Comparison of ENCODE assay signal across 13 mouse cellular contexts in the genomic region with DNA sequence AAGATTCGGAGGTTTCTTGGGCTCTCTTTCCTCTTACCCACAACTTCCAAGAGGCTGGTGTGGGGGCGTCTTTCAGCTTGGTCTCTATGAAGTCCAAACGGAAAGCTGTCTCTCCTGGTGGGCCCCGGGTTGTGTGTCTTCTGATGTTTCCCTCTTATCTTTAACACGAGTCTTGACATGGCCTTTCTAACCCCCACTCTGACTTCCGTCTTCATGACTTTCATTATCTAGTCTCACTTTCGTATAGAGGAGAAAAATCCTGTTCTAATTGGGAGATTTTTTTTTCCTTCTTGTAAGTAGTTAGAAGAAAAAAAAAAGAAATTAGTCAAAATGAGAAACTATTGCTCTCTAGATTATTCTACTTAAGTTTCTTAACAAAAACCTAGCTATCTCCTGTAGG. TPM values are rescaled to one million over a fixed set of nuclear protein-coding genes. Genes with fewer than 3 reads are reported as not detected.
A peak's percentile ranks its signal among the peaks of the same experiment; 100 is the strongest.
DNase-seq lines count a peak whose midpoint lies in the region; ATAC-seq lines count a peak whose summit lies in the region.
"Had no signal": no experiment of that assay in that cellular context is flagged by ENCODE, and none has a peak within 500 bp of the region (broad histone marks: within the 10 kb centered on the region; RNA-seq: fewer than 3 reads in every experiment).

No protein-coding gene starts in this region.

- DNase-seq in adrenal gland, postnatal 10 days: peak; percentile 10
- DNase-seq in adrenal gland, postnatal 14 days: no peak
- peak; percentile 47 for DNase-seq in c-Kit-positive CD71-positive TER-119-positive erythroid progenitor cells, embryonic 14.5 days (ENCODE audit: low spot score)
- DNase-seq in kidney, adult 9 months: no peak
- DNase-seq in heart, postnatal 10 days: no peak
- DNase-seq: embryo, embryonic 11 days; kidney, postnatal 25 days; lung, postnatal 10 days; right cerebral cortex, postnatal 25 days had no signal

- no peaks in the 10 kb centered on the region for H3K27me3 ChIP-seq in megakaryocyte, embryonic 14.5 days (replicated peaks)

- H3K4me1 ChIP-seq in megakaryocyte, embryonic 14.5 days: peaks cover 100% of the 10 kb centered on the region

- peaks cover 80% of the 10 kb centered on the region for H3K36me3 ChIP-seq in megakaryocyte, embryonic 14.5 days (replicated peaks; ENCODE audit: low read length)

- intact Hi-C loops in heart, postnatal 10 days (cut with DNase I): no loop called here

- H3K4me3 ChIP-seq in megakaryocyte, embryonic 14.5 days (replicated peaks): peak overlapping the region; percentile 89

- no peak for ATAC-seq in megakaryocyte, adult 5-6 weeks (ENCODE audit: poor library complexity, severe bottlenecking)
- ATAC-seq in megakaryocyte progenitor cell, adult 5-6 weeks (replicated peaks; ENCODE audit: poor library complexity): 0 out of 2 replicates have a peak, but pooled peaks have one; percentile 16
- ATAC-seq: hindbrain, postnatal 0 days had no signal

- no peaks in the 10 kb centered on the region for H3K9me3 ChIP-seq in megakaryocyte, embryonic 14.5 days

RNA-seq across cellular contexts. Expression of gene Vps37b, which starts 9.7 kb away (rescaled TPM):
- 10 to 100 TPM; 41.1 to 58.1 TPM for total RNA-seq in adrenal gland, postnatal 10 days (2021)
- 65.2 and 85.1 TPM in 2 replicates for total RNA-seq in adrenal gland, postnatal 14 days (2021)
- 437 and 1,468 TPM in 2 replicates for polyA plus RNA-seq in megakaryocyte, embryonic 14.5 days (2012; ENCODE audit: insufficient read depth, low replicate concordance)
- total RNA-seq in megakaryocyte, adult 5-6 weeks (2015): 28.9 and 29.2 TPM in 2 replicates
- 29.1 and 29.9 TPM in 2 replicates for total RNA-seq in megakaryocyte, adult 5-6 weeks (2017)
- total RNA-seq in megakaryocyte progenitor cell, adult 5-6 weeks (2015): 11.4 and 14.8 TPM in 2 replicates
- 15.2 and 15.6 TPM in 2 replicates for total RNA-seq in megakaryocyte progenitor cell, adult 5-6 weeks (2017)
- total RNA-seq in heart, postnatal 10 days (2021): 10 to 100 TPM; 38.0 to 46.7 TPM

RNA-seq across cellular contexts. Expression of gene Hip1r, which starts 48.9 kb away (rescaled TPM):
- total RNA-seq in adrenal gland, postnatal 10 days (2021): 10 to 100 TPM; 18.2 to 22.5 TPM
- 18.0 and 26.6 TPM in 2 replicates for total RNA-seq in adrenal gland, postnatal 14 days (2021)
- 5.4 and 11.0 TPM in 2 replicates for polyA plus RNA-seq in megakaryocyte, embryonic 14.5 days (2012; ENCODE audit: insufficient read depth, low replicate concordance)
- total RNA-seq in megakaryocyte, adult 5-6 weeks (2015): 6.0 and 6.6 TPM in 2 replicates
- total RNA-seq in megakaryocyte, adult 5-6 weeks (2017): 12.1 and 13.0 TPM in 2 replicates
- 4.9 and 6.9 TPM in 2 replicates for total RNA-seq in megakaryocyte progenitor cell, adult 5-6 weeks (2015)
- total RNA-seq in megakaryocyte progenitor cell, adult 5-6 weeks (2017): 14.2 and 16.0 TPM in 2 replicates
- total RNA-seq in heart, postnatal 10 days (2021): 10 to 100 TPM; 26.1 to 41.6 TPM

Comparison
In these comparisons a context has a peak if more than half of its experiments do, and no peak if none do; other contexts are left out.
1. DNase-seq: peak in adrenal gland, postnatal 10 days (single experiment) and c-Kit-positive CD71-positive TER-119-positive erythroid progenitor cells, embryonic 14.5 days (single experiment); none in adrenal gland, postnatal 14 days (single experiment), kidney, adult 9 months (single experiment) and heart, postnatal 10 days (0 of 2).